Mouse (Mus musculus) bone marrow macrophage, adult 2 months (primary cell): ENCODE data around the gene Fbxl2.

Experiments used
- CTCF ChIP-seq: IDR thresholded peaks from 2 replicates; pipeline ENCODE4 v1.5.1; 2012; ENCODE audit warnings: low read depth, mild to moderate bottlenecking, low read length, moderate library complexity
- POLR2A ChIP-seq: IDR thresholded peaks from 2 replicates; pipeline ENCODE4 v1.6.1; 2012; ENCODE audit warnings: mild to moderate bottlenecking, low read depth, low read length, borderline replicate concordance

- no peak for TF ChIP-seq POLR2A
- no peak for TF ChIP-seq CTCF
These were observed 6.0 kb upstream of the Fbxl2 start for GRCm38 (mm10) chr9:114052031-114052430.
